Mouse (Mus musculus) small intestine, adult 2 months (tissue): ENCODE data around the gene Slco1b2. TPM values are rescaled to one million over a fixed set of nuclear protein-coding genes. Genes with fewer than 3 reads are reported as not detected.

Experiments
- H3K27ac ChIP-seq: fragments of 200-500 bp; 2 replicates; pipeline ENCODE4 v1.5.1; 2012; ENCODE audit warnings: low read depth, low read length, control low read depth, inconsistent platforms; ENCODE audit not compliant: insufficient read depth
- H3K27me3 ChIP-seq: fragments of 200-500 bp; 2 replicates; pipeline ENCODE4 v1.6.1; 2012; ENCODE audit warnings: mild to moderate bottlenecking, moderate library complexity, low read length, inconsistent platforms; ENCODE audit not compliant: control insufficient read depth, insufficient read depth
- H3K36me3 ChIP-seq: fragments of 200-500 bp; 2 replicates; pipeline ENCODE4 v1.6.1; 2012; ENCODE audit warnings: mild to moderate bottlenecking, low read length, control low read depth, inconsistent platforms; ENCODE audit not compliant: control insufficient read depth, insufficient read depth
- H3K4me1 ChIP-seq: fragments of 200-500 bp; 2 replicates; pipeline ENCODE4 v1.6.1; 2012; ENCODE audit warnings: low read length, inconsistent platforms, mixed read lengths; ENCODE audit not compliant: control insufficient read depth, insufficient read depth, insufficient read length
- H3K4me3 ChIP-seq: fragments of 200-500 bp; 2 replicates; pipeline ENCODE4 v1.5.1; 2012; ENCODE audit warnings: low read depth, mild to moderate bottlenecking, control low read depth, inconsistent platforms, low read length, moderate library complexity
- CTCF ChIP-seq: fragments of 200-500 bp; IDR thresholded peaks from 2 replicates; pipeline ENCODE4 v1.5.1; 2012; ENCODE audit warnings: low read depth, mild to moderate bottlenecking, control low read depth, inconsistent platforms, low read length, moderate library complexity, mixed read lengths; ENCODE audit not compliant: insufficient replicate concordance, insufficient read length; ENCODE audit errors: extremely low read depth
- POLR2A ChIP-seq: fragments of 200-500 bp; IDR thresholded peaks from 2 replicates; pipeline ENCODE4 v1.6.1; 2012; ENCODE audit warnings: low read depth, mild to moderate bottlenecking, control low read depth, inconsistent platforms, low read length, moderate library complexity
- WGBS: fragments of 180-500 bp; shearing (Covaris S2); methylation state at CpG from one replicate; pipeline ENCODE4 v1.1.7; 2018; 5-methylcytosine and 5-hydroxymethylcytosine counted together
- polyA plus RNA-seq: library from polyadenylated mRNA; depleted of rRNA; stranded (reverse); fragments of >200 nt; gene quantifications from 2 replicates; pipeline ENCODE4 v1.2.3, GENCODE M21; 2012; rRNA removed

Slco1b2 gene
- polyA plus RNA-seq, 1 experiment = not detected

- no peaks in the 10 kb centered on the region for H3K27me3 ChIP-seq
- H3K4me3 ChIP-seq = no peak overlapping the region
- TF ChIP-seq POLR2A (no peak), CTCF (no peak)
- H3K27ac ChIP-seq = no peak overlapping the region
- no peaks in the 10 kb centered on the region for H3K36me3 ChIP-seq
- no peaks in the 10 kb centered on the region for H3K4me1 ChIP-seq
Measured at GRCm38 (mm10) chr6:141614017-141614416, 15.3 kb upstream of the Slco1b2 start.

DNA sequence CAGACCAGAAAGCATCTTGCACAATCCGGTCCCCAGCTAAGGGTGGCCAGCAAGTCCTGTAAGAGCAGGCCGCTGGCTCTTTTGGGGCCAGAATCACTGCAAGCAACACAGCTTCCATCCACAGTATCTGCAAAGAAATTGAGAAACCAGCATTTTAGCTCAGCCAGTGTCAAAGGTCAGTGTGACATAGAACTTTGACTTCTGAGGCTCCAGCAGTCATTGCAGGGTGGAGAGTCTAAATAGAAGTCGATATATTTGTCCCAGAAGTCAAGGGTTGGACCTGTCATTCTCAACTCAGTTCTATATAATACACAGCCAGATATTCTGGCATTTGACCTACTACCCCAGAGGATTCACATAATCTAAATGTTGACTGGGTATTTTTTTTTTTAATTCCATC, 14.0 kb upstream of the Slco1b2 start:
- no peaks in the 10 kb centered on the region for H3K36me3 ChIP-seq
- no peak overlapping the region for H3K27ac ChIP-seq
- TF ChIP-seq POLR2A (no peak), CTCF (no peak)
- H3K27me3 ChIP-seq = no peaks in the 10 kb centered on the region
- H3K4me3 ChIP-seq = no peak overlapping the region
- WGBS = 70% methylated on average over 3 of the region's 3 CpGs
- no peaks in the 10 kb centered on the region for H3K4me1 ChIP-seq

DNA sequence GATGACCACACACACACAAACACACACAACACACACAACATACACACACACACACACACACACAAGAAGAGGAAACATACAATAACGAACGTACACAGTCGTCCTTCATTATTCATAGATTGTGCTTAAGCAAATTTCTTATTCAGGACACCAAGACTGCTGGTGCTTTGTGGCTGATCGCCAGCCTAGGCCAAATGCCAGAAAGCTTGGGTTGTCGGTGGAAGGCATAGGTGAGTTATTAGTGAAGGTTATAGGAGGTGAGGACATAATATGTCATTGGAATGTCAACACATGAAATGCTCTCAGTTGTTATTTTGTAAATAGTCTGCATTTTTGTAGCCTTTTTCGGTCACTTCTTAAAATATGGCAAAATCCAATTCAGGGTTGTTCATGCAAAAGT, 3.6 kb downstream of the Slco1b2 start:
- H3K4me1 ChIP-seq = no peaks in the 10 kb centered on the region
- no peaks in the 10 kb centered on the region for H3K36me3 ChIP-seq
- H3K4me3 ChIP-seq = no peak overlapping the region
- H3K27me3 ChIP-seq = no peaks in the 10 kb centered on the region
- 48% methylated on average over 6 of the region's 6 CpGs for WGBS
- H3K27ac ChIP-seq = no peak overlapping the region
- no peak for TF ChIP-seq CTCF
- no peak for TF ChIP-seq POLR2A

DNA sequence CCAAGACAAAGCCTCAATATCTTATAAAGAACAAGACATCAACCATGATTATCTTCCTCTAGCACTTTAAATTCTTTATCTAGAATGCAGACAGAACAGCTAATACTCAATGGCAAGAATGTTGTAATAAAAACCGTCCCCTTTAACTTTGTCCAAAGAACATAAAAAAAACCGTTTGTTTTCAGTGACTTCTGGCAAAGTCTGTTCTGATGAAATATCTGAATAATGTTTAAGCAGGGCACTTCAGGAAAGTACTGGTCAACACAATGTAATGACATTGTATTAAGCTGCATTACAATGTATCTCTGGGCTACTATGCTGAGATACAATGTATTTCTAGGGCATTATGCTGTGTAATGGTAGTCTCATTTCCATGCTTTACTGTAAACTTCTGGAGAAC, 5.9 kb downstream of the Slco1b2 start:
- Histone ChIP-seq H3K27me3 (no peaks in the 10 kb centered on the region), H3K4me1 (peaks cover 2% of the 10 kb centered on the region; the same call in 1 of the 2 replicates), H3K36me3 (no peaks in the 10 kb centered on the region), H3K4me3 (no peak overlapping the region), H3K27ac (no peak overlapping the region)
- WGBS = 29% methylated on average over 2 of the region's 2 CpGs
- TF ChIP-seq POLR2A (no peak), CTCF (no peak)

DNA sequence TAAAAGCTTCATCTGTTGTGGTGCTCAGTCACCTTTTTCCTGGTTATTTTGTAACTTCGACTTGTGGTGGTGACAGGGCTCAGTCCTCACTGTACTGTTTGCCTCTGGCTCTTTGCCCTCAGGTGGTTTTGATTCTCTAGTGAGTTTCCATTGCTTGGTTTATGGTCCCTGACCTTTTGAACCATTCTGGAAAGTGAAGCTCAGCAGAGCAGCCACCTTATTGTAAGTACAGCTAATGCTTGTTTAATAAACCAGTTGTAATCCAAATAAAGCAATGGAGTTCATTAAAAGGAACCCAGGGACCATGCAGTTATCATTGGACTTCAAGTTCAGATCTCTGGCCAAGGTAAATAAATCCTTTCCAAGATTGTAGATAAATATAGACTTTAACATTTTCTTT, 11.3 kb downstream of the Slco1b2 start:
- H3K27me3 ChIP-seq = no peaks in the 10 kb centered on the region
- no peak overlapping the region for H3K27ac ChIP-seq
- TF ChIP-seq CTCF (no peak), POLR2A (no peak)
- no peaks in the 10 kb centered on the region for H3K36me3 ChIP-seq
- H3K4me1 ChIP-seq = peaks cover 3% of the 10 kb centered on the region; the same call in 1 of the 2 replicates
- no peak overlapping the region for H3K4me3 ChIP-seq
- WGBS = 4% methylated on average over 1 of the region's 1 CpGs

DNA sequence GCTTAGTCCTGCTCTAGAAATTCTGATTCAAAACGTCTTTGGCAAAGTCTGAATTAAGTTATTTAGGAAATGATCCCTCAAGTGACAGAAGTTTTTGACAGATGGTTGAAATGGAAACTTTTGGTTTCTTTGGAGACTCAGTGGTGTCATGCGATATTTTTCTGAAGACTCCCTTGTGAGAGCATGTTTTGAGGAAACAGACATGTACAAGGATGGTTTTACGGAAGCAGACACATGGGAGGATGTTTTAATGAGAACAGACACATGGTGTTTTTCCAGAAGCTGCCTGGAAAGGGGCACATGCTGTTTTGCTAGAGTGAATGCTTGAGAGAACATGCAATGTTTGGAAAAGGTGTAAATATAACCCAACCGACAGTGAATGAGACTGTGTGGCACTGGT, 57.7 kb downstream of the Slco1b2 start:
- Histone ChIP-seq H3K4me1 (no peaks in the 10 kb centered on the region), H3K4me3 (no peak overlapping the region), H3K27me3 (no peaks in the 10 kb centered on the region), H3K36me3 (no peaks in the 10 kb centered on the region), H3K27ac (no peak overlapping the region)
- TF ChIP-seq POLR2A (no peak), CTCF (no peak)
- 65% methylated on average over 4 of the region's 4 CpGs for WGBS

DNA sequence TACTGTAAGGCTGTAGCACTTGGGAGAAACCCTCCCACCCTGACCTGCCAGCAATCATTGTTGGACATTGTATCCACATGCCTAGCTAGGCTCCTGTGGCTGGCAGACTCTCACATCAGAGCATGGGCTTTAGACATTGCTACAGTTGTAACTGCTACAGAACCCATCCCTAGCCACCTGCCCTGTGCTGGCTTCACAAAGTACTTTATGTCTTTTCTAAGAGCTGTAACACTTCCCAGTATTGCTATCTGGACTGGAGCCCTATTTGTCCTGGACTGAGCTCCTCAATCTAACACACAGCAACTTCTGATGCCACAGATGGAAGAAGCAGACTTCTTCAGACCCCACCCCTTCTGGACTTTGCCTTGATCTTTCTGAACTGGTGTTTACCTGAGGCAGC, 61.9 kb downstream of the Slco1b2 start:
- TF ChIP-seq POLR2A (no peak), CTCF (no peak)
- H3K4me1 ChIP-seq = no peaks in the 10 kb centered on the region
- no peak overlapping the region for H3K4me3 ChIP-seq
- H3K36me3 ChIP-seq = no peaks in the 10 kb centered on the region
- no peaks in the 10 kb centered on the region for H3K27me3 ChIP-seq
- no peak overlapping the region for H3K27ac ChIP-seq

Other genes starting within 250 kb of the Slco1b2 start
- gene Slco1c1, start 105.2 kb upstream of the Slco1b2 start, polyA plus RNA-seq = 0.04 TPM in 1 of 2 replicates, not detected in the other
- gene Gm5724, start 144.3 kb downstream of the Slco1b2 start, polyA plus RNA-seq = not detected in 2 replicates
- not detected in 2 replicates for gene Slco1a4, start 226.7 kb downstream of the Slco1b2 start, polyA plus RNA-seq